Mouse (Mus musculus) CH12.LX (cell line): Measurements from ENCODE around the gene Ncoa5. TPM values are rescaled to one million over a fixed set of nuclear protein-coding genes. Genes with fewer than 3 reads are reported as not detected.

Experiments used
- DNase-seq: peaks from one replicate; pipeline ENCODE4 v3.0.0-alpha.2; 2013; ENCODE audit errors: extremely low read depth
- H3K27ac ChIP-seq: 2 replicates; pipeline ENCODE4 v1.5.1; 2012; ENCODE audit warnings: low read depth, mild to moderate bottlenecking, control low read depth, moderate library complexity; ENCODE audit not compliant: insufficient read depth
- H3K27me3 ChIP-seq: replicated peaks from 2 replicates; pipeline ENCODE3; 2012; ENCODE audit warnings: inconsistent platforms
- H3K36me3 ChIP-seq, 2 experiments: replicated peaks in 1 of 2; 2 replicates each; pipeline versions ENCODE3 to v1.6.1; 2012; ENCODE audit warnings: inconsistent platforms in 1 of 2, low read length in 1 of 2, mild to moderate bottlenecking in 1 of 2, mixed read lengths in 1 of 2, moderate library complexity in 1 of 2; ENCODE audit not compliant: control insufficient read depth in 1 of 2, insufficient read depth in 1 of 2
- H3K4me1 ChIP-seq, 2 experiments: 2 replicates each; pipeline ENCODE4 v1.6.1; 2012; ENCODE audit warnings: inconsistent platforms in 1 of 2, moderate library complexity in 1 of 2; ENCODE audit not compliant: insufficient read depth in 2 of 2, control insufficient read depth in 1 of 2
- H3K4me2 ChIP-seq: 2 replicates; pipeline ENCODE4 v1.6.1; 2012; ENCODE audit warnings: low read depth, mild to moderate bottlenecking, control low read depth; ENCODE audit not compliant: poor library complexity, insufficient read depth, severe bottlenecking
- H3K4me3 ChIP-seq, 3 experiments: fragments of 150-350 bp in 1 of 3; sonication (generic) in 1 of 3; replicated peaks in 1 of 3; 2 replicates each; pipeline versions ENCODE3 to v1.5.1; 2011 to 2012; ENCODE audit warnings: low read depth in 2 of 3, low read length in 2 of 3, mild to moderate bottlenecking in 2 of 3, moderate library complexity in 2 of 3, control low read depth in 1 of 3, improper control_type of control experiment in 1 of 3, inconsistent platforms in 1 of 3, mixed read lengths in 1 of 3; ENCODE audit not compliant: poor library complexity in 1 of 3
- H3K79me2 ChIP-seq: replicated peaks from 2 replicates; pipeline ENCODE4 v1.6.1; 2012; ENCODE audit warnings: mild to moderate bottlenecking, moderate library complexity; ENCODE audit not compliant: control insufficient read depth, poor library complexity, insufficient read depth, severe bottlenecking; ENCODE audit errors: extremely low read depth
- H3K9ac ChIP-seq: 2 replicates; pipeline ENCODE4 v1.6.1; 2012; ENCODE audit warnings: low read depth, mild to moderate bottlenecking, control low read depth, moderate library complexity; ENCODE audit not compliant: insufficient read depth
- H3K9me3 ChIP-seq: replicated peaks from 2 replicates; pipeline ENCODE3; 2012; ENCODE audit warnings: low read length, inconsistent platforms, mixed read lengths
- CHD1 ChIP-seq: IDR thresholded peaks from 2 replicates; pipeline ENCODE4 v1.6.1; 2012; ENCODE audit warnings: low read depth, low read length, improper control_type of control experiment, inconsistent platforms
- CHD2 ChIP-seq: IDR thresholded peaks from 2 replicates; pipeline ENCODE4 v1.6.1; 2011; ENCODE audit warnings: low read length, improper control_type of control experiment
- CTCF ChIP-seq, 2 experiments: IDR thresholded peaks in 1 of 2; conservative IDR thresholded peaks in 1 of 2; 2 replicates each; pipeline ENCODE4 v1.5.1; 2011 to 2012; ENCODE audit warnings: low read depth in 2 of 2, low read length in 2 of 2, improper control_type of control experiment in 1 of 2, inconsistent platforms in 1 of 2, mild to moderate bottlenecking in 1 of 2, moderate library complexity in 1 of 2
- ELF1 ChIP-seq: IDR thresholded peaks from 2 replicates; pipeline ENCODE4 v1.6.1; 2014; ENCODE audit warnings: low read depth, mild to moderate bottlenecking, inconsistent platforms, low read length, improper control_type of control experiment
- EP300 ChIP-seq: IDR thresholded peaks from 2 replicates; pipeline ENCODE4 v1.6.1; 2011; ENCODE audit warnings: low read length, improper control_type of control experiment
- ETS1 ChIP-seq: conservative IDR thresholded peaks from 2 replicates; pipeline ENCODE4 v1.6.1; 2012; ENCODE audit warnings: low read depth, mild to moderate bottlenecking, inconsistent platforms, low read length, improper control_type of control experiment, moderate library complexity
- GABPA ChIP-seq: IDR thresholded peaks from 2 replicates; pipeline ENCODE4 v1.6.1; 2012; ENCODE audit warnings: low read depth, low read length, improper control_type of control experiment, inconsistent platforms; ENCODE audit not compliant: insufficient replicate concordance
- IRF4 ChIP-seq: IDR thresholded peaks from 2 replicates; pipeline ENCODE4 v1.6.1; 2014; ENCODE audit warnings: low read depth, mild to moderate bottlenecking, inconsistent platforms, low read length, improper control_type of control experiment
- JUND ChIP-seq: conservative IDR thresholded peaks from 2 replicates; pipeline ENCODE4 v1.6.1; 2011; ENCODE audit warnings: low read depth, low read length, improper control_type of control experiment
- NELFE ChIP-seq: IDR thresholded peaks from 2 replicates; pipeline ENCODE4 v1.6.1; 2011; ENCODE audit warnings: low read depth, low read length, improper control_type of control experiment
- PAX5 ChIP-seq: IDR thresholded peaks from 2 replicates; pipeline ENCODE4 v1.6.1; 2012; ENCODE audit warnings: low read length, inconsistent platforms, mixed read lengths
- POLR2A ChIP-seq: IDR thresholded peaks from 2 replicates; pipeline ENCODE4 v1.6.1; 2011; ENCODE audit warnings: low read depth, mild to moderate bottlenecking, improper control_type of control experiment, low read length
- RAD21 ChIP-seq: IDR thresholded peaks from 2 replicates; pipeline ENCODE4 v1.6.1; 2011; ENCODE audit warnings: low read depth, mild to moderate bottlenecking, low read length, improper control_type of control experiment, moderate library complexity
- RCOR1 ChIP-seq: conservative IDR thresholded peaks from 2 replicates; pipeline ENCODE4 v1.6.1; 2012; ENCODE audit warnings: low read depth, mild to moderate bottlenecking, inconsistent platforms, low read length, improper control_type of control experiment
- TBP ChIP-seq: conservative IDR thresholded peaks from 2 replicates; pipeline ENCODE4 v1.6.1; 2011; ENCODE audit warnings: low read depth, low read length, improper control_type of control experiment
- USF1 ChIP-seq: IDR thresholded peaks from 2 replicates; pipeline ENCODE4 v1.6.1; 2014; ENCODE audit warnings: low read depth, mild to moderate bottlenecking, inconsistent platforms, low read length, improper control_type of control experiment
- USF2 ChIP-seq: conservative IDR thresholded peaks from 2 replicates; pipeline ENCODE4 v1.6.1; 2011; ENCODE audit warnings: low read depth, low read length, improper control_type of control experiment
- ZC3H11A ChIP-seq: IDR thresholded peaks from 2 replicates; pipeline ENCODE4 v1.6.1; 2012; ENCODE audit warnings: low read depth, mild to moderate bottlenecking, inconsistent platforms, low read length, improper control_type of control experiment
- ZKSCAN1 ChIP-seq: IDR thresholded peaks from 2 replicates; pipeline ENCODE4 v1.6.1; 2012; ENCODE audit warnings: low read depth, inconsistent platforms, low read length, improper control_type of control experiment, borderline replicate concordance
- ZMIZ1 ChIP-seq: IDR thresholded peaks from 2 replicates; pipeline ENCODE4 v1.6.1; 2012; ENCODE audit warnings: low read depth, mild to moderate bottlenecking, inconsistent platforms, low read length, improper control_type of control experiment
- ZNF384 ChIP-seq: IDR thresholded peaks from 2 replicates; pipeline ENCODE4 v1.6.1; 2012; ENCODE audit warnings: low read depth, low read length, improper control_type of control experiment, inconsistent platforms
- dilution Hi-C: fragments of 300-500 bp; cut with MboI; formaldehyde crosslinking; loops from 2 replicates; pipeline ENCODE4 v1.14.3; 2020; ENCODE audit warnings: low sequenced_read_pairs; ENCODE audit not compliant: extremely low pct_unique_long_range_greater_than_20kb, extremely low pct_ligation_motif_present
- in situ Hi-C: fragments of 300-500 bp; cut with MboI; formaldehyde crosslinking; loops from 3 replicates; pipeline ENCODE4 v1.14.3; 2019; ENCODE audit warnings: low sequenced_read_pairs, low pct_ligation_motif_present, low pct_unique_long_range_greater_than_20kb, mixed read lengths
- polyA plus RNA-seq: library from polyadenylated mRNA; unstranded; fragments of >175 nt; gene quantifications from 2 replicates; pipeline ENCODE4 v1.2.1, GENCODE M21; 2012; ENCODE audit warnings: low read depth; ENCODE audit not compliant: insufficient read length
- total RNA-seq, 2 experiments: library from RNA; depleted of rRNA; stranded (reverse); fragments of 300-350 nt in 1 of 2; fragments of >200 nt in 1 of 2; gene quantifications; 2 replicates each; pipeline ENCODE4 v1.2.3; 2012 to 2014

Ncoa5 gene
- total and polyA plus RNA-seq, 3 experiments = 18.6 to 46.4 (median 20.1) TPM

GRCm38 (mm10) chr2:164972646-164973045 lies 62.0 kb downstream of the Ncoa5 start:
- H3K79me2 ChIP-seq = no peaks in the 10 kb centered on the region
- H3K9ac ChIP-seq = no peak overlapping the region
- H3K4me1 ChIP-seq = peaks cover 3 to 6% of the 10 kb centered on the region in 2 experiments; a peak in 2 of 4 replicates
- H3K27me3 ChIP-seq = peaks cover 67% of the 10 kb centered on the region
- no peaks in the 10 kb centered on the region for H3K36me3 ChIP-seq
- H3K27ac ChIP-seq = no peak overlapping the region
- peaks cover 10% of the 10 kb centered on the region for H3K9me3 ChIP-seq
- H3K4me3 ChIP-seq = no peak overlapping the region
- dilution Hi-C loops = no loop called here
- TF ChIP-seq JUND (peak; percentile 31; the same call in 1 of the 2 replicates), POLR2A (no peak), ZC3H11A (no peak)
- in situ Hi-C loops = no loop called here
- no peak for DNase-seq
- no peak overlapping the region for H3K4me2 ChIP-seq

GRCm38 (mm10) chr2:164970631-164971196 lies 64.0 kb downstream of the Ncoa5 start:
- Histone ChIP-seq H3K9me3 (peaks cover 10% of the 10 kb centered on the region), H3K4me2 (no peak overlapping the region), H3K36me3 (no peaks in the 10 kb centered on the region), H3K4me1 (peaks cover 3 to 6% of the 10 kb centered on the region in 2 experiments; a peak in 2 of 4 replicates), H3K27me3 (peaks cover 56% of the 10 kb centered on the region), H3K79me2 (no peaks in the 10 kb centered on the region), H3K9ac (no peak overlapping the region)
- no peak for DNase-seq
- dilution Hi-C loops = no loop called here
- TF ChIP-seq CHD1 (no peak), NELFE (no peak), CHD2 (no peak), JUND (no peak), ZKSCAN1 (no peak), TBP (no peak), RAD21 (no peak), EP300 (no peak), POLR2A (no peak), CTCF (conservative IDR thresholded peaks at IDR 0.05 in 1 of 2, IDR thresholded peaks at IDR 0.05 in 1 of 2; ENCODE audit: low read depth in 2 of 2, low read length in 2 of 2) (no peak), ZMIZ1 (no peak), ELF1 (no peak), USF1 (no peak), PAX5 (no peak), RCOR1 (no peak), ZNF384 (no peak), GABPA (no peak), ETS1 (no peak), IRF4 (no peak), USF2 (no peak)
- TF ChIP-seq, all 38 proteins: peak for 0
- Histone ChIP-seq H3K4me3 (no peak overlapping the region), H3K27ac (no peak overlapping the region)
- in situ Hi-C loops = no loop called here
